Mouse (Mus musculus): ENCODE results near the gene Tlr8. TPM values are rescaled to one million over a fixed set of nuclear protein-coding genes. Genes with fewer than 3 reads are reported as not detected.
"Not testable (repeated sequence)": the region's sequence is repeated elsewhere in the genome, so short reads cannot be mapped to it uniquely, and the experiment has no call there.

The Tlr8 gene
- 1 to 10 TPM; 1.4 to 1.5 TPM for total RNA-seq (2021)
- long read RNA-seq, experiment 1, partial matches to known transcripts = 0 of 1 reads
- long read RNA-seq, experiment 1, other reads (novel, unspliced or antisense) = 0 of 1 reads
- long read RNA-seq, experiment 2 = 0 reads

DNA sequence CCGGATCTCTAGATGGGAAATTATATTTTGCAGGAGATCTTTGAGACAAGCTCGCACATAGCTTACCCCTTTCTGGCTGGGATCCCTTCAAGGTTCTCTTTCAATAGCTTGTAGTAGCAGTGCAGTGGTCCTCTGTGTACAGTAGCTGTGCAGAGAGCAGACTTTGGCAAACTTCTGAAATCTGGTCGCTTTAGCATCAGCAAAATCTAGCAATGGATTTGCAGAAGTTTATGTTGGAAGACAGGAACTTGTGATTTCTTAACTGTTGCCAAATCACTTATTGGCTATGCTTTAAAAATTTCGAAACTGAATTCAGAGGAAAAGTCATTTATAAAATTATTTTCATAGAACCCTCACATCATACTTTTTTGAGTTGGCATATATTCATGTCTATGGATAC, at the start of gene Tlr8:
Gene Tlr8, minus strand, starts transcription at position 244 of the 400 bp plus-strand sequence.
- no peak for DNase-seq

DNA sequence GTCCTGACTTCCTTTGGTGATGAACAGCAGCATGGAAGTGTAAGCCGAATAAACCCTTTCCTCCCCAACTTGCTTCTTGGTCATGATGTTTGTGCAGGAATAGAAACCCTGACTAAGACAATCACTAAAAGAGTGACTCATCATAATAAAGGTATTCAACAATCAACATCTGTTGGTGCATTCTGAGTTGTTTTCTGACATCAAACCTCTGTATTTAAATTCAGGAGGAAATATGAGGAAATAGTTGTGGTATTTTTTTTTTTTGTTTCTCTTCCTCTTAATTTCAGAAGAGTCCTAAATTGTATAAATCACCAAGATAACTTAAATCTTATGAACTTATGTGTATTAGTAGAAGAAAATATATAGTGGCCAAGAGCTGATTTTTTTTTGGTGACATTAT, 37.9 kb upstream of the Tlr8 start:
- DNase-seq = not testable (repeated sequence)

DNA sequence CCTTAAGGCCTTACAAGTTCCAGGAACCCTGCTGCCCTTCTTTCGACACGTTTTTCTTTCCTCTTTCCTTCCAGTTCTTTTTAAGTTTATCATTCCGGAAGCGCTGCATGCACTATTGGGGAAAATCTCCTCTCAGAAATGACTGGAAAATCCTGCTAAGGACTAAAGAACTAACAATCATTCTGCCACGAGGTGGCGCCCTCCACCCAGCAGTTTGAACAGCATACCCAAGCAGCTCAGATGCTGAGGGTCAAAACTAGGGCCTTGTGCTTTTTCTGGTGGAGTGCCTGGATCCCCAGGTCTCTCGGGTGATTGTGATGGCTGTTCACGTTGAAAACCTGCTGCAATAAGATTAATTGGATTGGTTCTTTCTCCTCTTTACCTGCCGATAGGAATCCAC, 12.8 kb upstream of the Tlr8 start:
- DNase-seq = peak; percentile 72

DNA sequence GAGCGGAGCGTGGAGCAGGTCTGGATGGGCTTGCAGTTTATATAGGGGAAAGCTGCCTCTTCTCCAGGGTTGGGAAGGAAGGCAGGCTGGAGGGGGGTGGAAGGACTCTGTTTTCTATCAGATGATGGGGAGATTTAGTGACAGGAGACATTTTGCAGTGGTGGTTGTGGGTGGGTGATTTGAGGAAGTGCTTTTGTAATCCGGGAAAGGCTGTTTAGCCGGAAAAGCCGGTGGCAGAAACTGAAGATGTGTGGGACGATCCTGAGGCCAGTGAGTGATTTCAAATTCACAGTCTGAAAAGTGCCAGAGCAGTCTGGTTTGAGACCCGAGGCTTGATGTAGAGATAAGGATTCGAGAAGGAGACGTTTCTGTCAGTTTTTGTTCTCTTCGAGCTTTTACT, 12.4 kb upstream of the Tlr8 start:
- DNase-seq = no peak

- no peak for DNase-seq
These were observed 599 bp downstream of the Tlr8 start for GRCm38 (mm10) chrX:167263530-167263929.

- no peak for DNase-seq
These were observed 22.4 kb downstream of the Tlr8 start for GRCm38 (mm10) chrX:167241736-167242135.

- no peak for DNase-seq
These were observed 24.7 kb downstream of the Tlr8 start for GRCm38 (mm10) chrX:167239293-167239921.

GRCm38 (mm10) chrX:167233104-167233687, 30.9 kb downstream of the Tlr8 start:
- peak; percentile 79 for DNase-seq

GRCm38 (mm10) chrX:167231150-167231549, 33.0 kb downstream of the Tlr8 start:
- DNase-seq = no peak

DNA sequence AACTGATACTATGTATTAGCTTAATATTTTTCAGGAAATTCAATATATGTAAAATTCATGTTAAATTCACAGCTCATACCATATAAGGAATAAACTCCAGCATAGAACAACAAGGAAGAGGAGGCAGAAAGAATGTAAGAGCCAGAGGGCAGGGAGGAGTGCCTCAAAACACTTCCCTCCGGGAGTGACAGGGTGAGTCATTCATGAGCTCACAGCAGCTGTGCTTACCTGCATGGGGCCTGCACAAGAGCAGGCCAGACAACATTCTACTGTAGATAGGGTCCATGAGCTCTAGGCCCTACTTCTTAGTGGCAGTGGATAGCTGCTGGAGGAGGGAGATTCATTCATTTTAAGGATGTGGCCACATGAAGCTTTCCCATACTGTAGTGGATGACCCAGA, 34.3 kb downstream of the Tlr8 start:
- DNase-seq = no peak

DNA sequence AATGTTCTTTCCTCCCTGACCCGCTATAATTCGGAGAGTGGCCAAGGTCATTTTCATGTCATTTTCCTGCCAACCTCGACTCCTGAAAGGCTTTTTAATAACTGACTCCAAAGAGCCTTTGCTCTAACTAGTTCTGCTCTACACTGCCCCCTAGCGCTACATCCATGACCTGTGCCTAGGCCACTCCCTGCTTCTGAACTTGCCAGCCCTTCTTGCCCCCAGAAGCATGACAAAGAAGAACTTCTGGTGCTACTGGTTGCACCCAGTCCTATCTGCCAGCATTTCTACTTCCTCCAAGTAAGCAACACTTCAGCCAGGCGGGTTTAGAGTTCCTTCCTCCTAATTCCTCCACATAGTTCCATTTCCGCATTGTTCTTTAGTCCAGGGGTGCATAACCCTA, 34.9 kb downstream of the Tlr8 start:
- DNase-seq = peak; percentile 76

DNA sequence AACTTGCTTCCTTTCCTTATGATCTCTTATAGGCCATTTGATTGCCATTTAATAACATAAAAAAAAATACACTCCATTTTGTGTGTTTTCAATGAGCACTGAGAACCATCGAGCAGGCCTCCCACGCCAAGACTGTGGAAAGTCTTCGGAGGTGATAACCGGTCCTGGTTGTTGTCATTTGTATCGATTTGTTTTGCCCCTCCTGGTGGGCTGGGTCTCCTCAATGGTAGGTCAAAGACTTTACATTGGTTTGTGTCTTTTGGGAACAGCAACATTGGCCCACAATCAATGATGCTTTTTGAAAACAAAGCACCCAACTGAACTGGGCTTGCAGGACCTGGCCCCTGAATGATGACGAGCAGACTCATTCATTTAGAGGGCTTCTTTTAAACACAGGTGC, 36.4 kb downstream of the Tlr8 start:
- no peak for DNase-seq

DNA sequence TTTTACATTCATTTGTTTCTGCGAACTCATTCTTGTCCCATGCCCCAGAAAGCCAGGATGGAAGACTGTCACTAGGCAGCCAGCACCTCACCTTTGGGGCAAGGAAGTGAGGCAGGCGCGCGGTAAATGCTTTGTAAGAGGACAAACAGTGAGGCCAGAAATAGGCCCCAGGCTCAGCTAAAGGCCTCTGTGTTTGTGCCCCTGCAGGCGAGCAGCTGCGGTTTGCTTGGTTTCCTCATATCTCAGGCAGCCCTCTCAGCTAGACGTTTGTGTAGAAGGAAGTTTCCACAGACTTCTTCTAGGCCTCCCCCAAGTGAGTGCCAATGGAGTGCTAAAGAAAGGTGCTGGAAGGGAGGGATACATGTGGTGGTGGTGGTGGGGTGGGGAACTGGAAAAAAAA, 37.0 kb downstream of the Tlr8 start:
- DNase-seq = no peak

GRCm38 (mm10) chrX:167226570-167226969, 37.6 kb downstream of the Tlr8 start:
- no peak for DNase-seq

- peak; percentile 29 for DNase-seq
These were observed 51.4 kb downstream of the Tlr8 start for GRCm38 (mm10) chrX:167212707-167213106.

DNA sequence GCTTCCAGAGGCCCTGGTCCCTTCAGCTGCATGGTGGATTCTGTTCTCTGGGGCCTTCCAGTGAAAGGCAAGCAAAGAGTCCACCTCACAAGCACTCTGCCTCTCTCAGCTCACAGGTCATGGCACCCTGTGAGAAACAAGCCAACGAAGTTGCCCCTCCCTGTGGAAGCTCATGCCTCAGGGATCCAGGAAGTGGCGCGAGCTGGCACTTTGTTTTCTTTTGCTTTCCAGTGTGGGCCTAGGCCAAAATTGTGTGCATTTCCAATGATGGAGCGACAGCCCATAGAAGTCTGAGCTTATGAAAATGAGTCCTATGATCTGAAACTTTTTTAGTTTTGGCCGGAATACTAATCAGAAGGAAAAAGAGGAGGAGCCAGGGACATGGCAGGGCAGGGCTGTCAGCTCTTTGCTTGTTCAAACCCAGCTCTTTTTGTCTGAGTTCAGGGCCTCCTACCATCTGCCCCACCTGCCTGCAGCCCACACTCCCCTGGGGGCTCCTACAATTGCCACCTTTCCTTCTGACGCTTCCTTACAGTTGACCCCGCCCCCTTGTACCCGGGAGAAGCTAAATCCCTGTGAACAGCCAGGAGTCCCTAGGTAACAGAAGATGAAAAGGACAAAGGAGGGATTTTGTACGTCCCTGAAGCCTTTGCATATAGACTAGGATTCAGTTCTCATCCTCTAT, 52.1 kb downstream of the Tlr8 start:
- DNase-seq = no peak

- DNase-seq = no peak
These were observed 53.8 kb downstream of the Tlr8 start for GRCm38 (mm10) chrX:167210319-167210728.

DNA sequence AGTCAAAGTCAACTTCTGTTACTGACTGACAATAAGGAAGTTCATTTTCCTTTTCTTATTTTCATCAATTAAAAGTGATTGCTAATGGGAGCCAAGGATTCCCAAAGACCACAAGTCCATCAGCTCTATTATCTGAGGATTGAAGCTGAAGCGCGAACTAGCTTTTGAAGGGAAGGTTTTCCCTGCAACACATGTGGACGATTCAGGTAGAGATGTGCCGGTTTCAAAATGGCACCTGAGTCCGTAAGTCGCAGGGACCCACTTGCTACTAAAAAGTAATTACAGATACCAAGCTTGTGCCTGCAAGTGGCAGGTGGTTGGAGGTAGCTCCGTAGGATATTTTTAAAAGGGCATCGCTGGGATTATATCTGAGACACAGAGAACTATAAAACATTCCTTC, 54.3 kb downstream of the Tlr8 start:
- DNase-seq = no peak

DNA sequence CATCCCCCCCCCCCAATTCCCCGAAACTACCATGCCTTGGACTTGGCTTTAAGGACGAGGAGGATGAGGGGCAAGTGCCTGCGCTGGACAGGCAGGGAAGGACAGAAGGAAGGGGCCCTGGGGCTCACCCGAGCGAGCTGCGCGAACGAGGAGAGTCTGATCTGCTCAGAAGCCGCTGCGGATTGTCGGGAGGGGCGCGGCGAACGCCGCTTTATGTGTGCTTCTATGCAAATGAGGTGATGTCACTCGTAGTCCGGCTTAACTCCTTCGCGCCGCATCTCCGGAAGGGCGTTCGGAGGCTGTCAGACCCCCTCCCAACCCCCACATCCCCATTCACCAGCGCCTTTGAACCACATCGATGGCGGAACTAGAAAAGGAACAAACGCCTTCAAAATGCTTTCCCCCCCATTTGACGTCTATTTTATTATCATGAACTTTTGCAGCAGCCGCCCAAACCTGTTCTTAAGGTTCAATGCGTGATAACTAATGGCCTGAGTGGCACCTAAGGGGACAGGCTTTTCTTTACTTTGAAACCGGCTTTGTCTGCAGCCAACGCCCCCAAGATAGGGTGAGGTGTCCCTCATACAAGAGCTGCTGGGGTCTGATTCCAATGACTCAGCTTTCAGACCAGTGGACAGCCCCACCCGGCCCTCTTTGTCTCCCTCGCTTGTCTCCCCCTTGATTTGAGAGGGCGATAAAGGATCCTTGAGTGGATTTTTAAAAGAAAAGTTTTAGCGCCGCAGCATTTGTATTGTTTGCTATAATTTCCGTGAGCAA, 55.0 kb downstream of the Tlr8 start, which contains the start of gene Tmsb4x:
Gene Tmsb4x, minus strand, starts transcription at position 338 of the 777 bp plus-strand sequence.
- peak; percentile 86 for DNase-seq

- DNase-seq = peak; percentile 40
These were observed 55.7 kb downstream of the Tlr8 start for GRCm38 (mm10) chrX:167208506-167208820.

- DNase-seq = peak; percentile 33
These were observed 56.2 kb downstream of the Tlr8 start for GRCm38 (mm10) chrX:167207741-167208505.

Data from adrenal gland, postnatal 10 days (tissue).